Mouse (Mus musculus): Measurements from ENCODE around the gene Zfp583. TPM values are rescaled to one million over a fixed set of nuclear protein-coding genes. Genes with fewer than 3 reads are reported as not detected.
A peak's percentile ranks its signal among the peaks of the same experiment; 100 is the strongest.
"Not testable (repeated sequence)": the region's sequence is repeated elsewhere in the genome, so short reads cannot be mapped to it uniquely, and the experiment has no call there.

Gene Zfp583
- polyA plus RNA-seq, 1 experiment from 2014 or later, result 15.8 TPM

DNA sequence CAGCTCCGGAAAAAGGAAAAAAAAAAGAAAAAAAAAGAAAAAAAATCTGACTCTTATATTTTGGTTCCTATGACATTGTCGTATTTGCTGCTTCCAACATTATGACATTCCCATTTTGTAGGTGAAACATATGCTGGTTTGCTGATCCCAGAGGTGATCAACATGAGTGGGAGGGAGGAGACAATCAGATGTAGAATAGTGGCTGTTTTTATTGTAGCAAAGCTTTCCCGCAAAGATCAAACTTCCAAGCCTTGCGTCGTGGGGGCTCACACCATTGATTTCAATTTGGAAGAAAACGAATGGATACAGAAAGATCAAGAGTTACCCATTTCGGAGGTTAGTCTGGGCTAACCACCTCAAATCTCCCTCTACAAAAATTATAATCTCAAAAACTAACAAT, 30.7 kb upstream of the Zfp583 start:
- WGBS, result 22% methylated on average over 7 of the region's 7 CpGs
- Histone ChIP-seq H3K9ac (replicated peaks; ENCODE audit: low read depth, low read length) (peak overlapping the region; percentile 79), H3K4me1 (replicated peaks; ENCODE audit: control insufficient read depth, insufficient read depth, low read length) (peaks cover 13% of the 10 kb centered on the region), H3K9me3 (ENCODE audit: control insufficient read depth, low read length) (no peaks in the 10 kb centered on the region), H3K4me2 (ENCODE audit: low read length) (peak overlapping the region; percentile 69), H3K27ac (ENCODE audit: low read length) (peak overlapping the region; percentile 98), H3K4me3 (replicated peaks; ENCODE audit: low read length) (peak overlapping the region; percentile 57), H3K36me3 (ENCODE audit: control insufficient read depth, insufficient read depth) (no peaks in the 10 kb centered on the region), H3K27me3 (replicated peaks; ENCODE audit: control insufficient read depth, insufficient read depth, low read length) (no peaks in the 10 kb centered on the region)
- no peak for ATAC-seq

DNA sequence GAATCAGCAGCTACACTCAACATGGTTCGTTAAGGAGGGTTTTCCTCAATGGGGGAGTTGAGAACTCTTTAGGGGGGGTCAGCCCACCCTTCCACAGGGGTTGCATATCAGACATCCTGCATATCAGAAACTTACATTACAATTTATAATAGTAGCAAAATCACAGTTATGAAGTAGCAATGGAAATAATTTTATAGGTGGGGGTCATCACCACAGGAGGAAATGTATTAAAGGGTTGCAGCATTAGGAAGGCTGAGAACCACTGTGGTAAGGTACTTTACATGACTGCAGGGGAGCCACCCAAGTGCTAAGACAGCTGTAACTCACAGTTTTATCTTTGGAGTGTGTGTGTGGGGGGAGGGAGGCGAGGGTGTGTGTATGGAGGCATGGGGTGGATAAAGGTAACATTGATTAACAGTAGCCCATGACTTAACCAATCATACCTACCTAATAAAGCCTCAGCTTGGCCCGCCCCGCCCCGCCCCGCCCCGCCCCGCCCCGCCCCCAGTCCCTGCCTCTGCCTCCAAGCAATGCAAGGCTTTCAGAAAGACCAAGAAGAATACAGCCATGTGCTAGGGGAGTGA, 29.5 kb upstream of the Zfp583 start:
- no peak for ATAC-seq
- Histone ChIP-seq H3K27ac (ENCODE audit: low read length) (no peak overlapping the region), H3K36me3 (ENCODE audit: control insufficient read depth, insufficient read depth) (no peaks in the 10 kb centered on the region), H3K9me3 (ENCODE audit: control insufficient read depth, low read length) (no peaks in the 10 kb centered on the region), H3K4me1 (replicated peaks; ENCODE audit: control insufficient read depth, insufficient read depth, low read length) (peaks cover 13% of the 10 kb centered on the region), H3K27me3 (replicated peaks; ENCODE audit: control insufficient read depth, insufficient read depth, low read length) (no peaks in the 10 kb centered on the region), H3K4me3 (replicated peaks; ENCODE audit: low read length) (no peak overlapping the region), H3K4me2 (ENCODE audit: low read length) (no peak overlapping the region), H3K9ac (replicated peaks; ENCODE audit: low read depth, low read length) (no peak overlapping the region)
- 13% methylated on average over 9 of the region's 9 CpGs for WGBS

DNA sequence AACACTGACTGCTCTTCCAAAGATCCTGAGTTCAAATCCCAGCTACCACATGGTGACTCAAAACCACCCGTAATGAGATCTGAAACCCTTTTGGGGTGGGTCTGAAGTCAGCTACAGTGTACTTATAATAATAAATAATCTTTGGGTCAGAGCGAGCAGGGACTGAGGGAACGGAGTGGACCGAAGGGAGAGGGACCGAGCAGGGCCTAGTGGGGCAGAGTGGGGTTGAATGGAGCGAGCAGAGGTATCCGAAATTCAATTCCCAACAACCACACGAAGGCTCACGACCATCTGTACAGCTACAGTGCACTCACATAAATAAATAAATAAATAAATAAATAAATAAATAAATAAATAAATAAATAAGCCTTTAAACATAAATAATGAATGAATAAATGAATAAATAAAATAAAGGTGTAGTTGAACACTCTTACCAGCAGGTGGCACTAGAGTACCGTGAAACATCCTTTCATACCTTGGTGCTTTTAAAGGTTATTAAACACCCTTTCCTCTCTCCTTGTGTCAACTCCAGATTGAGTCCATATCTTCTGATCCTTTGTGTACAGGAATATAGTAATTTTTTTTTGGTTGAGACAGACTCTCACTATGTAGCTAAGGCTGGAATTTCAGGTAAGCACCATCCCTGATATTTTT, 28.0 kb upstream of the Zfp583 start:
- peaks cover 12% of the 10 kb centered on the region for H3K4me1 ChIP-seq (replicated peaks; ENCODE audit: control insufficient read depth, insufficient read depth, low read length)
- WGBS, result 51% methylated on average over 10 of the region's 10 CpGs
- H3K36me3 ChIP-seq (ENCODE audit: control insufficient read depth, insufficient read depth), result no peaks in the 10 kb centered on the region; the same call in 1 of the 2 replicates
- peak overlapping the region; percentile 5; the same call in 1 of the 2 replicates for H3K27ac ChIP-seq (ENCODE audit: low read length)
- H3K4me2 ChIP-seq (ENCODE audit: low read length), result no peak overlapping the region
- no peak overlapping the region for H3K9ac ChIP-seq (replicated peaks; ENCODE audit: low read depth, low read length)
- H3K4me3 ChIP-seq (replicated peaks; ENCODE audit: low read length), result no peak overlapping the region
- H3K9me3 ChIP-seq (ENCODE audit: control insufficient read depth, low read length), result no peaks in the 10 kb centered on the region
- no peaks in the 10 kb centered on the region for H3K27me3 ChIP-seq (replicated peaks; ENCODE audit: control insufficient read depth, insufficient read depth, low read length)
- ATAC-seq, result no peak

DNA sequence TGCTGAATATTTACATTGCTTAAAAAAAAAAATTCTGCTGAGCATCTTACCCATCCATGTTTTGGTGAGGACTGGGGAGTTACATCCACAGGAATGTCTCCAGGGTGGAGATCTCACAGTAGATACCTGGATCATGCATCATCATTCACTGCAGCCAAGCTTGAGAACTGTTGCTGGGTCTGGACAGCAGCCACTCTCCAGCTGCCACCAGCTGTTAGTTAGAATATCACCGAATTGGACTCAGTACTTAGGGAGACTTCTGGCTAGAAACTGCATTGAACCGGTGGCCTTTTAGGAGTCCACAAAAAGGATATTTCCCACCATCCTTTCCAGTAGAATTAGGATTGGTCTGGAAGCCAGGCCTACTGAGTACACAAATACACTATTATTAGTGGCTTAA, 27.0 kb upstream of the Zfp583 start:
- 64% methylated on average over 2 of the region's 2 CpGs for WGBS
- Histone ChIP-seq H3K27ac (ENCODE audit: low read length) (no peak overlapping the region), H3K4me3 (replicated peaks; ENCODE audit: low read length) (no peak overlapping the region), H3K27me3 (replicated peaks; ENCODE audit: control insufficient read depth, insufficient read depth, low read length) (no peaks in the 10 kb centered on the region), H3K4me1 (replicated peaks; ENCODE audit: control insufficient read depth, insufficient read depth, low read length) (peaks cover 7% of the 10 kb centered on the region; the same call in 1 of the 2 replicates), H3K36me3 (ENCODE audit: control insufficient read depth, insufficient read depth) (no peaks in the 10 kb centered on the region; the same call in 1 of the 2 replicates), H3K4me2 (ENCODE audit: low read length) (no peak overlapping the region), H3K9me3 (ENCODE audit: control insufficient read depth, low read length) (no peaks in the 10 kb centered on the region), H3K9ac (replicated peaks; ENCODE audit: low read depth, low read length) (no peak overlapping the region)
- ATAC-seq, result no peak

DNA sequence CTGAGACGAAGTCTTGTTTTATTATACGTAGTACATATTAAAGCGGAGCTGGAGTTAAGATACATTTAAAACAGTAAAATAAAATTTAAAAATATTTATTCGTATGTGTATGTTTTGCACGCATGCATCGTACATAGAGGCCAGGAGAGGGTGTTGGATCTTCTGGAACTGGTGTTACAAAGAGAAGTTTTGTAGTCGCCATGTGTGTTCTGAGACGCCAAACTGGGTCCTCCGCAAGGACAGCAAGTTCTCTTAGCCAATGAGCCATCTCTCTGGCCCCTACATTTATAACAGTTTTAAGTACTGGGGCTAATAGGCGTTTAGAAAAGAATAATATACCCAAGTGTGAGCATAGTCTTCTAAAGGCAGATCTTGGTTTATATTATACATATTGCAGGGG, 13.0 kb upstream of the Zfp583 start:
- no peak overlapping the region for H3K27ac ChIP-seq (ENCODE audit: low read length)

DNA sequence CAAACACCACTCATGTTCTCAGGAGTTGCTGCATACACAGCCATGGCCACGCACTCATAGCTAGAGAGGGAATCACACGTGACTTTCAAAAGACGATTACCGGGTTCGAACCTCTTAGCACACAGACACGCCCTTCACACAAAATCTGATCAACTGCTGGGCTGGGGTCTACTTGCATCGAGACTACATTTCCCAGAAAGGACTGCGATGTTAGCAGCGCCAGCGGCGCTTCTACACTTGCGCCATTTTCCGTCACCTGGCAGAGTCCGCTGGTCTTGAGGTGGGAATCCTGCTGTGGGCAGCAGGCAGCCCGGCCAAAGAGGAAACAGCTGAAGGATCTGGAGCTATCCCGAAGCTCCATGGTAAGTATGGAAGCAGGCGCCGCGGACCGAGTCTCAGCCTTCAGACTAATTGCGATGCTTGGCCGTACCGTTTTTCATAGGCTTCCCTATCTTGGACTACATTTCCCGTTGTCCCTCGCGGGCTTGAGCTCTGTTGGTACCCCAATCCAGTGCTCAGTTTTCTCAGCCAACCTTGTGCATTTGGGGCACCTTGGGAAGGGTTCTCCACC, 12.5 kb upstream of the Zfp583 start, which contains the start of gene Gm3854:
Gene Gm3854 (plus strand): TSS at position 259 of the 571 bp plus-strand sequence.
- under 1% methylated on average over 26 of the region's 26 CpGs for WGBS
- Histone ChIP-seq H3K4me2 (ENCODE audit: low read length) (peak within 1 kb of the TSS; percentile 55), H3K27ac (ENCODE audit: low read length) (peak within 1 kb of the TSS; percentile 86)

More for the DNA sequence above, 13.0 kb upstream of the Zfp583 start:
- no peak overlapping the region for H3K9ac ChIP-seq (replicated peaks; ENCODE audit: low read depth, low read length)
- H3K36me3 ChIP-seq (ENCODE audit: control insufficient read depth, insufficient read depth), result no peaks in the 10 kb centered on the region
- ATAC-seq, result peak; percentile 20
- peaks cover 4% of the 10 kb centered on the region; the same call in 1 of the 2 replicates for H3K4me1 ChIP-seq (replicated peaks; ENCODE audit: control insufficient read depth, insufficient read depth, low read length)
- H3K4me2 ChIP-seq (ENCODE audit: low read length), result peak overlapping the region; percentile 55
- peak overlapping the region; percentile 78 for H3K4me3 ChIP-seq (replicated peaks; ENCODE audit: low read length)
- WGBS, result 30% methylated on average over 10 of the region's 10 CpGs
- H3K27me3 ChIP-seq (replicated peaks; ENCODE audit: control insufficient read depth, insufficient read depth, low read length), result no peaks in the 10 kb centered on the region
- H3K9me3 ChIP-seq (ENCODE audit: control insufficient read depth, low read length), result no peaks in the 10 kb centered on the region

DNA sequence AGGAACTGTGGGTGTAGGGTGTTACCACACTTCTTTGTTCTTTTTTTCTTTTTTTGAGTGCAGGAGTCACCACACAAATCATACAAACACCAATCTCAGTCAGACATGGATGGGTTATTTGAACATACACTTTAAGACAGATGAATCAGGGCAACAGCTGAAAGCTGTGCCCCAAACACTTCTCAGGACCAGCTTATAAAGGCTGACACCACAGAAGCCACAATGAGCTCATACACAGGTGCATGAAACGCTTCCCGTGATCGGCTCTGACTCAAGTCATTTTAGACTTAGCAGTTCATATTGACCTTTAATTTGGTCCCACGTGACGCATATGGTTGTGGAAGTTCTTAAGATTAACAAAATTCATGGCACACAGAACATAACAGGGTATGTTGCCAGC, 8.8 kb upstream of the Zfp583 start:
- no peaks in the 10 kb centered on the region for H3K36me3 ChIP-seq (ENCODE audit: control insufficient read depth, insufficient read depth)
- no peak overlapping the region for H3K4me2 ChIP-seq (ENCODE audit: low read length)
- no peak overlapping the region for H3K9ac ChIP-seq (replicated peaks; ENCODE audit: low read depth, low read length)
- ATAC-seq, result no peak
- 86% methylated on average over 5 of the region's 5 CpGs for WGBS
- H3K9me3 ChIP-seq (ENCODE audit: control insufficient read depth, low read length), result no peaks in the 10 kb centered on the region
- no peaks in the 10 kb centered on the region for H3K27me3 ChIP-seq (replicated peaks; ENCODE audit: control insufficient read depth, insufficient read depth, low read length)
- no peak overlapping the region for H3K27ac ChIP-seq (ENCODE audit: low read length)
- H3K4me1 ChIP-seq (replicated peaks; ENCODE audit: control insufficient read depth, insufficient read depth, low read length), result peaks cover 4% of the 10 kb centered on the region; the same call in 1 of the 2 replicates
- no peak overlapping the region for H3K4me3 ChIP-seq (replicated peaks; ENCODE audit: low read length)

More for the DNA sequence above, 12.5 kb upstream of the Zfp583 start, which contains the start of gene Gm3854:
- Histone ChIP-seq H3K4me1 (replicated peaks; ENCODE audit: control insufficient read depth, insufficient read depth, low read length) (peaks cover 4% of the 10 kb centered on the region; the same call in 1 of the 2 replicates), H3K9ac (replicated peaks; ENCODE audit: low read depth, low read length) (peak within 1 kb of the TSS; percentile 83), H3K27me3 (replicated peaks; ENCODE audit: control insufficient read depth, insufficient read depth, low read length) (no peaks in the 10 kb centered on the region), H3K36me3 (ENCODE audit: control insufficient read depth, insufficient read depth) (no peaks in the 10 kb centered on the region), H3K9me3 (ENCODE audit: control insufficient read depth, low read length) (no peaks in the 10 kb centered on the region), H3K4me3 (replicated peaks; ENCODE audit: low read length) (peak within 1 kb of the TSS; percentile 78)
- ATAC-seq, result peak; percentile 96

DNA sequence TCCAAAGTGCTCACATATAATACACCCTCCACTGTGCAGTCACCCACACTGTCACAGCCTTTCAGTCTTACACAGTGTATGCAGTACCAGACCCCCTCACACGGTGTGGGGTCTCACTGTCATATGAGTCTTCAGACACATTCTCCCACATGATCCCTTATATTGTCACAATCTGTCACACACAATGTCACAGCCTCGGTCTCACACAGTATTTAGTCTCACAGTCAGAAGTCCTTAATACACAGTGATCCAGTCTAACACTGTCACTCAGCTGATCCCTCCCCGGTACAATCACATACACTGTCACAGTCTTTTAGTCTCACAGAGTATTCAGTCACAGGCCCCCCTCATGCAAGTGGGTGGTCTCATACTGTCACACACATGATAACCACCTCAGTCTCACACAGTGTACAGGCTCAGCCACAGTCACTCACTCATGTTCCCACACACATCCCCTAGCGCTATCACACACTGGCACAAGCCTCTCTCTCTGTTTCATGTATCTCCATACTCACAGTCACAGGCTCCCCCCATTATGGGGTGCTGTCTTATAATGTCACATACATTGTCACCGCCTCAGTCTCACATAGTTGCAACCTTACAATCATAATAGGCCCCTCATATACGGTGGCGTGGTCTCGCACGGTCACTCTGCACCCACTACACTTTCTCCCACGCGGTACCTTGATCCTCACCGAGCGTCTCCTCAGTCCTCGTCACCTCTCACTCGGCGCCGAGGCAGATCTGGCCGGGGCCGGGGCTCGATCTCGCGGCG, 440 bp downstream of the Zfp583 start:
- Histone ChIP-seq H3K9ac (replicated peaks; ENCODE audit: low read depth, low read length) (peak overlapping the region; percentile 87), H3K4me2 (ENCODE audit: low read length) (peak overlapping the region; percentile 71), H3K36me3 (ENCODE audit: control insufficient read depth, insufficient read depth) (no peaks in the 10 kb centered on the region; the same call in 1 of the 2 replicates), H3K27ac (ENCODE audit: low read length) (peak overlapping the region; percentile 85), H3K9me3 (ENCODE audit: control insufficient read depth, low read length) (no peaks in the 10 kb centered on the region), H3K4me3 (replicated peaks; ENCODE audit: low read length) (peak overlapping the region; percentile 68), H3K27me3 (replicated peaks; ENCODE audit: control insufficient read depth, insufficient read depth, low read length) (no peaks in the 10 kb centered on the region), H3K4me1 (replicated peaks; ENCODE audit: control insufficient read depth, insufficient read depth, low read length) (peaks cover 16% of the 10 kb centered on the region)
- WGBS, result 12% methylated on average over 23 of the region's 23 CpGs
- ATAC-seq, result peak; percentile 81

DNA sequence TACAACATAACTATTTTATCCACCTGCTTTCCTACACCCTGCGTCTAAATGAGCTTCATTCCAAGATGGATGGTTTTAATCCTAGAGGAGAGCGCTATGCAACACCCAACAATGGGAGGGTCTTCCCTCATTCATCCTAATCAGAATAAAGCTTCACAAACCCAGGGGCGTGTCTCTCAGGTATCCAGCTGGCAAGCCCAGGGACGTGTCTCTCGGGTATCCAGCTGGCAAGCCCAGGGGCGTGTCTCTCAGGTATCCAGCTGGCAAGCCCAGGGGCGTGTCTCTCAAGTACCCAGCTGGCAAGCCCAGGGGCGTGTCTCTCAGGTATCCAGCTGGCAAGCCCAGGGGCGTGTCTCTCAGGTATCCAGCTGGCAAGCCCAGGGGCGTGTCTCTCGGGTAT, 30.3 kb downstream of the Zfp583 start:
- peaks cover 23% of the 10 kb centered on the region for H3K36me3 ChIP-seq (ENCODE audit: control insufficient read depth, insufficient read depth)
- H3K4me2 ChIP-seq (ENCODE audit: low read length); H3K27ac ChIP-seq (ENCODE audit: low read length); H3K9me3 ChIP-seq (ENCODE audit: control insufficient read depth, low read length); H3K4me1 ChIP-seq (replicated peaks; ENCODE audit: control insufficient read depth, insufficient read depth, low read length); ATAC-seq; H3K27me3 ChIP-seq (replicated peaks; ENCODE audit: control insufficient read depth, insufficient read depth, low read length); H3K9ac ChIP-seq (replicated peaks; ENCODE audit: low read depth, low read length); H3K4me3 ChIP-seq (replicated peaks; ENCODE audit: low read length): not testable (repeated sequence)
- 82% methylated on average over 11 of the region's 11 CpGs for WGBS
